Mouse (Mus musculus) MEL (cell line): Measurements from ENCODE around the gene Fam167b. TPM values are rescaled to one million over a fixed set of nuclear protein-coding genes. Genes with fewer than 3 reads are reported as not detected.

Source experiments
- DNase-seq: peaks from one replicate; pipeline ENCODE4 v3.0.0; 2011; ENCODE audit warnings: low read depth, low spot score
- H3K27ac ChIP-seq: 2 replicates; pipeline ENCODE4 v1.5.1; 2012; ENCODE audit warnings: low read depth, mild to moderate bottlenecking, control low read depth, low read length, moderate library complexity; ENCODE audit not compliant: control insufficient read depth
- H3K27me3 ChIP-seq, 2 experiments: fragments of 150-350 bp in 1 of 2; sonication (generic) in 1 of 2; 2 replicates each; pipeline ENCODE4 v1.6.1; 2012; ENCODE audit warnings: low read length in 2 of 2, mild to moderate bottlenecking in 2 of 2, improper control_type of control experiment in 1 of 2, moderate library complexity in 1 of 2; ENCODE audit not compliant: insufficient read depth in 2 of 2, control insufficient read depth in 1 of 2
- H3K36me3 ChIP-seq, 2 experiments: 2 replicates each; pipeline ENCODE4 v1.6.1; 2012 to 2014; ENCODE audit warnings: low read length in 2 of 2, improper control_type of control experiment in 1 of 2, inconsistent platforms in 1 of 2, mild to moderate bottlenecking in 1 of 2; ENCODE audit not compliant: insufficient read depth in 2 of 2, control insufficient read depth in 1 of 2
- H3K4me1 ChIP-seq, 2 experiments: fragments of 150-350 bp in 1 of 2; sonication (generic) in 1 of 2; 2 replicates each; pipeline ENCODE4 v1.6.1; 2012; ENCODE audit warnings: low read length in 2 of 2, improper control_type of control experiment in 1 of 2, mild to moderate bottlenecking in 1 of 2; ENCODE audit not compliant: insufficient read depth in 2 of 2, control insufficient read depth in 1 of 2
- H3K4me3 ChIP-seq, 2 experiments: fragments of 150-350 bp in 1 of 2; sonication (generic) in 1 of 2; 2 replicates each; pipeline ENCODE4 v1.5.1; 2012; ENCODE audit warnings: low read depth in 2 of 2, low read length in 2 of 2, mild to moderate bottlenecking in 2 of 2, moderate library complexity in 2 of 2, control low read depth in 1 of 2, improper control_type of control experiment in 1 of 2; ENCODE audit not compliant: control insufficient read depth in 1 of 2, insufficient read depth in 1 of 2
- H3K79me2 ChIP-seq: 2 replicates; pipeline ENCODE4 v1.6.1; 2012; ENCODE audit warnings: mild to moderate bottlenecking, low read length, moderate library complexity; ENCODE audit not compliant: control insufficient read depth, poor library complexity, insufficient read depth
- H3K9ac ChIP-seq: 2 replicates; pipeline ENCODE4 v1.6.1; 2012; ENCODE audit warnings: low read depth, mild to moderate bottlenecking, control low read depth, low read length, moderate library complexity; ENCODE audit not compliant: control insufficient read depth, poor library complexity, severe bottlenecking
- H3K9me3 ChIP-seq: fragments of 150-350 bp; sonication (generic); replicated peaks from 2 replicates; pipeline ENCODE4 v1.6.1; 2012; ENCODE audit warnings: mild to moderate bottlenecking, low read length, improper control_type of control experiment, moderate library complexity; ENCODE audit not compliant: insufficient read depth
- BHLHE40 ChIP-seq: IDR thresholded peaks from 2 replicates; pipeline ENCODE4 v1.6.1; 2012; ENCODE audit warnings: low read depth, mild to moderate bottlenecking, inconsistent platforms, low read length, improper control_type of control experiment, borderline replicate concordance
- CHD1 ChIP-seq: IDR thresholded peaks from 2 replicates; pipeline ENCODE4 v1.6.1; 2012; ENCODE audit warnings: low read depth, mild to moderate bottlenecking, inconsistent platforms, low read length, improper control_type of control experiment
- CTCF ChIP-seq, 3 experiments: IDR thresholded peaks in 2 of 3; conservative IDR thresholded peaks in 1 of 3; 2 replicates each; pipeline ENCODE4 v1.5.1; 2011 to 2012; ENCODE audit warnings: low read length in 3 of 3, low read depth in 2 of 3, mild to moderate bottlenecking in 2 of 3, improper control_type of control experiment in 1 of 3, inconsistent platforms in 1 of 3, mixed read lengths in 1 of 3, moderate library complexity in 1 of 3; ENCODE audit not compliant: control insufficient read depth in 1 of 3, insufficient read depth in 1 of 3, poor library complexity in 1 of 3, severe bottlenecking in 1 of 3
- HCFC1 ChIP-seq: IDR thresholded peaks from 2 replicates; pipeline ENCODE4 v1.6.1; 2012; ENCODE audit warnings: low read depth, mild to moderate bottlenecking, inconsistent platforms, low read length, improper control_type of control experiment, moderate library complexity
- MAX ChIP-seq: IDR thresholded peaks from 2 replicates; pipeline ENCODE4 v1.6.1; 2011; ENCODE audit warnings: low read length, improper control_type of control experiment
- MXI1 ChIP-seq: IDR thresholded peaks from 2 replicates; pipeline ENCODE4 v1.6.1; 2011; ENCODE audit warnings: mild to moderate bottlenecking, low read depth, low read length, improper control_type of control experiment
- MYB ChIP-seq: IDR thresholded peaks from 2 replicates; pipeline ENCODE4 v1.6.1; 2011; ENCODE audit warnings: mild to moderate bottlenecking, low read depth, low read length, improper control_type of control experiment
- MYC ChIP-seq: IDR thresholded peaks from 2 replicates; pipeline ENCODE4 v1.6.1; 2011; ENCODE audit warnings: low read depth, mild to moderate bottlenecking, low read length, improper control_type of control experiment, moderate library complexity
- NELFE ChIP-seq: IDR thresholded peaks from 2 replicates; pipeline ENCODE4 v1.6.1; 2011; ENCODE audit warnings: low read depth, low read length, improper control_type of control experiment
- POLR2A ChIP-seq, 2 experiments: IDR thresholded peaks; 2 replicates each; pipeline ENCODE4 v1.6.1; 2011 to 2012; ENCODE audit warnings: low read length in 2 of 2, mild to moderate bottlenecking in 2 of 2, control low read depth in 1 of 2, improper control_type of control experiment in 1 of 2, low read depth in 1 of 2, moderate library complexity in 1 of 2; ENCODE audit not compliant: control insufficient read depth in 1 of 2, insufficient read depth in 1 of 2, poor library complexity in 1 of 2
- POLR2AphosphoS2 ChIP-seq: IDR thresholded peaks from 2 replicates; pipeline ENCODE4 v1.6.1; 2011; ENCODE audit warnings: low read length, improper control_type of control experiment
- POLR2AphosphoS5 ChIP-seq: IDR thresholded peaks from 2 replicates; pipeline ENCODE4 v1.6.1; 2012; ENCODE audit warnings: low read depth, borderline replicate concordance, mild to moderate bottlenecking, inconsistent platforms, low read length, moderate library complexity, mixed read lengths
- RAD21 ChIP-seq: IDR thresholded peaks from 2 replicates; pipeline ENCODE4 v1.6.1; 2011; ENCODE audit warnings: mild to moderate bottlenecking, low read depth, low read length, improper control_type of control experiment
- SIN3A ChIP-seq: IDR thresholded peaks from 2 replicates; pipeline ENCODE4 v1.6.1; 2012; ENCODE audit warnings: low read length, improper control_type of control experiment, inconsistent platforms
- TBP ChIP-seq: IDR thresholded peaks from 2 replicates; pipeline ENCODE4 v1.8.0; 2011; ENCODE audit warnings: low read depth, low read length, improper control_type of control experiment
- TCF12 ChIP-seq: IDR thresholded peaks from 2 replicates; pipeline ENCODE4 v1.6.1; 2014; ENCODE audit warnings: low read depth, mild to moderate bottlenecking, inconsistent platforms, low read length, improper control_type of control experiment, moderate library complexity
- USF1 ChIP-seq: IDR thresholded peaks from 2 replicates; pipeline ENCODE4 v1.6.1; 2014; ENCODE audit warnings: low read depth, mild to moderate bottlenecking, inconsistent platforms, low read length, improper control_type of control experiment, moderate library complexity
- ZKSCAN1 ChIP-seq: IDR thresholded peaks from 2 replicates; pipeline ENCODE4 v1.6.1; 2012; ENCODE audit warnings: low read depth, mild to moderate bottlenecking, inconsistent platforms, low read length, improper control_type of control experiment, moderate library complexity
- ZMIZ1 ChIP-seq: IDR thresholded peaks from 2 replicates; pipeline ENCODE4 v1.6.1; 2012; ENCODE audit warnings: low read depth, mild to moderate bottlenecking, inconsistent platforms, low read length, improper control_type of control experiment, moderate library complexity
- ZNF384 ChIP-seq: IDR thresholded peaks from 2 replicates; pipeline ENCODE4 v1.6.1; 2012; ENCODE audit warnings: low read depth, mild to moderate bottlenecking, inconsistent platforms, low read length, improper control_type of control experiment
- polyA plus RNA-seq, 2 experiments: library from polyadenylated mRNA; stranded (reverse) in 1 of 2; unstranded in 1 of 2; fragments of >175 nt in 1 of 2; fragments of >200 nt in 1 of 2; gene quantifications; 2 replicates each; pipeline versions ENCODE4 v1.2.1 to v1.2.4; 2012; ENCODE audit warnings: low replicate concordance in 2 of 2, low read depth in 1 of 2; ENCODE audit not compliant: insufficient read length in 2 of 2, insufficient read depth in 1 of 2, missing spikeins in 1 of 2
- total RNA-seq: library from RNA; depleted of rRNA; stranded (reverse); fragments of 300-350 nt; gene quantifications from 2 replicates; pipeline ENCODE4 v1.2.3, GENCODE M21; 2012

The Fam167b gene
- total and polyA plus RNA-seq, 3 experiments = not detected

GRCm38 (mm10) chr4:129555862-129556531, 22.4 kb downstream of the Fam167b start:
- peak; percentile 43 for DNase-seq
- Histone ChIP-seq H3K4me1 (peaks cover 0 to 15% of the 10 kb centered on the region in 2 experiments; a peak in 2 of 4 replicates), H3K36me3 (peaks cover 0 to 2% of the 10 kb centered on the region in 2 experiments; a peak in 2 of 4 replicates), H3K79me2 (peaks cover 1% of the 10 kb centered on the region; the same call in 1 of the 2 replicates), H3K27ac (peak overlapping the region; percentile 41), H3K4me3 (peak overlapping the region; percentile 71 to 89), H3K27me3 (no peaks in the 10 kb centered on the region), H3K9me3 (no peaks in the 10 kb centered on the region), H3K9ac (peak overlapping the region; percentile 66)
- TF ChIP-seq MXI1 = 0 out of 2 replicates have a peak, but pooled peaks have one; percentile 27
- TF ChIP-seq TBP = 0 out of 2 replicates have a peak, but pooled peaks have one; percentile 4
- 0 out of 2 replicates have a peak, but pooled peaks have one; percentile 37 for TF ChIP-seq MAX
- peak; percentile 56; the same call in 1 of the 2 replicates for TF ChIP-seq SIN3A
- TF ChIP-seq ZMIZ1 = 0 out of 2 replicates have a peak, but pooled peaks have one; percentile 48
- peak; percentile 28; the same call in 1 of the 2 replicates for TF ChIP-seq USF1
- TF ChIP-seq MYC = no peak
- no peak for TF ChIP-seq MYB
- 0 out of 2 replicates have a peak, but pooled peaks have one; percentile 60 for TF ChIP-seq CHD1
- TF ChIP-seq POLR2AphosphoS2 = 0 out of 2 replicates have a peak, but pooled peaks have one; percentile 20
- peak; percentile 6; the same call in 1 of the 2 replicates for TF ChIP-seq TCF12
- 0 out of 2 replicates have a peak, but pooled peaks have one; percentile 27 for TF ChIP-seq NELFE
- no peak for TF ChIP-seq BHLHE40
- no peak for TF ChIP-seq ZKSCAN1

- peaks cover 1% of the 10 kb centered on the region; the same call in 1 of the 2 replicates for H3K79me2 ChIP-seq
- H3K9me3 ChIP-seq = no peaks in the 10 kb centered on the region
- peaks cover 0 to 15% of the 10 kb centered on the region in 2 experiments; a peak in 2 of 4 replicates for H3K4me1 ChIP-seq
- peak; percentile 80 for DNase-seq
- H3K27ac ChIP-seq = peak overlapping the region; percentile 41; the same call in 1 of the 2 replicates
- peak overlapping the region; percentile 66 for H3K9ac ChIP-seq
- H3K4me3 ChIP-seq = peak overlapping the region; percentile 71 to 89
- TF ChIP-seq CTCF (IDR thresholded peaks at IDR 0.05 in 2 of 3, conservative IDR thresholded peaks at IDR 0.05 in 1 of 3; ENCODE audit: control insufficient read depth in 1 of 3, insufficient read depth in 1 of 3, low read depth in 2 of 3, low read length in 3 of 3, poor library complexity in 1 of 3, severe bottlenecking in 1 of 3) (peak; percentile 80 to 97 (median 90)), RAD21 (peak; percentile 21; the same call in 1 of the 2 replicates), USF1 (no peak), POLR2A (IDR thresholded peaks at IDR 0.05; ENCODE audit: control insufficient read depth in 1 of 2, insufficient read depth in 1 of 2, low read depth in 1 of 2, low read length in 2 of 2, poor library complexity in 1 of 2) (0 out of 4 replicates have a peak, but pooled peaks of 1 of the 2 experiments have one; percentile 22), ZNF384 (0 out of 2 replicates have a peak, but pooled peaks have one; percentile 23), HCFC1 (peak; percentile 26; the same call in 1 of the 2 replicates), MAX (no peak), POLR2AphosphoS5 (no peak)
- no peaks in the 10 kb centered on the region for H3K27me3 ChIP-seq
- H3K36me3 ChIP-seq = peaks cover 0 to 2% of the 10 kb centered on the region in 2 experiments; a peak in 2 of 4 replicates
Measured at GRCm38 (mm10) chr4:129555421-129555861, 22.9 kb downstream of the Fam167b start.
